Mouse (Mus musculus): ENCODE measurements at regions not wholly inside any gene's neighbourhood (a gene's known extent, or its start where the extent isn't known, plus 50 kb on each side); places are given as distances from the start of the nearest gene placed in this dataset.

DNA sequence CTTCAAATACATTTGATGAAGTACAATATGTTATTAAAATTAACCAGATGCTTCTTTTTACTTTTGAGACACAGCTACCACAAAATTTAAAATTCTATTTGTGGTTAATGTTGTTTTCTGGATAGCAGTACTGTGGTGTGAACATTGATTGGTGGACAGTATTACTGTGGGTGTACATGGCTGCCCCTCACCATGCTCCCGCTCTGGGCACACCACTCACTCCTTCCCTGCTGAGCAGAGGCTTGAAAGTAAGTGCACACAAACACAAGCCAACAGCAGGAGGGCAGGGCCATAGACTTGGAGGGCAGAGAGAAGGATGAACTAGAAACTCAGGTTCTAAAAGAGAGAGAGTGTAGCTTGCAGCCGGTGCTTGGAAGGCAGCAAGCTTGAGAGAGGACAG lies 182.1 kb downstream of the Ifng start:
- no peak for DNase-seq (ENCODE audit: low spot score in 2 of 2)

DNA sequence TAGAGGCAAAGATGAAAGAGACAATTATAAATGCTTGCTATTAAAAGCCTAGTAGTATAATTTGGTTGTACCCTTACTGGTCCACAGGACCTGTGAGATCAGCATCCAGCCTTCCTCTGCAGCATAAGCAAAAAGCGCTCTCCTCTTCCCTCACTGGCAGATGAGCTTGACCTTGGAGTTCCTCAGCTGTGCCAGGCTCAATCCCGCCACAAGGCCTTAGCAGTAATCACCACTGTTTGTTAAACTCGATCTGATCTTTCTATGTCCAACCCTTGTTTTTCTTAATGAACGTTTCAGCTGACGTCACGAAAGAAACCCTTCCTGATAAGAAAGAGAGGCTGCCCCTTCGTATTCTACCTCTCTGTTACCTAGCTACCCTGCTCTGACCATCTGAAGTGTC lies 183.5 kb downstream of the Ifng start:
- DNase-seq (ENCODE audit: low spot score in 2 of 2) = no peak

DNA sequence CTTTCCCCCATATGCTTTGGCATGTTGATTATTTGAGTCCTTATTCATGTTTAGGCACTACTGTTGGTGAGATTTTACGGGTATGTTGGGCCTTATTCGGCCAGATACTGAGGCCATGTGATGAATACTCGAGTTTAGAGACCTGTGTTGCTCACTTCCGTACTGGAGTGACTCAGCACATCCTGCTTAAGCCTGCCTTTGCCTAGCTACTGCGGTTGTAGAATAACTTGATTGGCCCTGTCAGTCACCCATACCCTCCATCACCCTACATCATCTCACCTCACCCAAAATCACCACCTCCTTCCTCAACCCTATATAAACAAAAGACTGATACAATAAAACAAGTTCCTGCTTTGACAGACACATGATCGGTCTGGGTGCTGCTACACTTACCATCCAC lies 187.2 kb downstream of the Ifng start:
- DNase-seq (ENCODE audit: low spot score in 2 of 2) = no peak

DNA sequence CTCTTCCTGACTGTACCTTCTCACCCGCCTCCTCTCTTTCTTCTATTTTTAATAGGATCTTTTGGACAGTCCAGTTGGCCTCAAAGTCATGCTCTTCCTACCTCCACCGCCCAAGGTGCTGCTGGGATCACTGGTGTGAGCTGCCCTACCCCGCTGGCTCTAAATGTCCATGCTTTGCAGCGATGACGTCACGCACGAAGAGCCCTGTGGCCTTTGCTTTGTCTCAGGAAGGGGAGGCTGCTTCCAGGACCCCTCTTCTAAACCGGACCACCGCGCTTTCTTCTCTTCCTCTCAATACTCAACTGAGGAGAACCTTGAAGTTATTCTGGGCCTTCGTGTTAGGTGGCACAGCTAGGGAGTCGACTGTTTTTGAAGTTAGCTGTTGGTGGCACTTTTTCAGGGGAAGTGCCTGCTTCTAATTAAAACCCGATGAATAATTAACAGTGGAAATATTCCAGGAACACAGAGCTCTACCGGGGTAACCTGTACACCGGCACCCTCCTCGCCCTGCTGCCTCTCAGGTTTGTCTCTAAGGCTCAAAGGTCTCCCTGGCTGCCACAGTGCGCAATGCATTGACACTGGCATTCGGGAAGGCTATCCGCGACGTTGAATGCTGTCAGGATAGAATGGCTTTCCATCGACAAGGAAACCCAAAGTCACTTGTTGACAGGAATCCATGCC lies 188.7 kb downstream of the Ifng start:
- no peak for DNase-seq (ENCODE audit: low spot score in 2 of 2)

DNA sequence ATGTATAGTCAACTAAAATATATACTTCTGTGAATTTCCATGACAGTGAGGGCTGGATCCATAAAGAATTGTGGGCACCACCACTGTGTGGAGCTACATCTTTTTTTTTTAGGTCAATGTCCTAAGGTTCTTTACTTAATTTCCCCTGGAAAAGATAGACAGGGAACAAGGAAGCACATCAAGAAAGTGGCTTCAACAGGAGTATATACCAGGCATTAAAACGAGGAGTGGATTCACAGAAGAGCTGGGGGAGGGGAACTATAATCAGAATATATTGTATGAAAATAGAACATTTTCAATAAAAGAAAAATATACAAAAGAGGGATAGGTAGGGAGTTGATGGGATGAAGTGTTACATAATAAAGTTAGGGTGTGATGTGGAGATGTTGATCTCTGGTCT lies 190.9 kb downstream of the Ifng start:
- DNase-seq (ENCODE audit: low spot score in 2 of 2) = no peak

DNA sequence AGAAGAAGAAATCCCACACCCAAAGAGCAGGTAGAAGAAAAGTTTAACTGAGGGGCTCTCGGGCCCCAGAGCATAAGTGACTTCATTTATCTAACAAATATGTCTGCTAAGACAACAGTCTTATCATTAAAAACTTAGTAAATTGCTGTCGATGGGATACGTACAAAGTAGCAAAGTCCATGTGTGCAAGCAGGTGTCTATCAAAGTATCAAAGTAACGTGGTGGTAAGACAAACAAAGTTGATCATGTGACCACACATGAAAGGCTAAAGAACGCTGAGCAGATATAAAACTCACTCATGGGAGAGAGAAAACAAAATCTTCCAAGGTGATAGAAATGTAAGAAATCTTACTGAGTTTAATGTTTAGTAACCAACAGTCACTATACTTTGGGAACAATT lies 191.3 kb downstream of the Ifng start:
- no peak for DNase-seq (ENCODE audit: low spot score in 2 of 2)

DNA sequence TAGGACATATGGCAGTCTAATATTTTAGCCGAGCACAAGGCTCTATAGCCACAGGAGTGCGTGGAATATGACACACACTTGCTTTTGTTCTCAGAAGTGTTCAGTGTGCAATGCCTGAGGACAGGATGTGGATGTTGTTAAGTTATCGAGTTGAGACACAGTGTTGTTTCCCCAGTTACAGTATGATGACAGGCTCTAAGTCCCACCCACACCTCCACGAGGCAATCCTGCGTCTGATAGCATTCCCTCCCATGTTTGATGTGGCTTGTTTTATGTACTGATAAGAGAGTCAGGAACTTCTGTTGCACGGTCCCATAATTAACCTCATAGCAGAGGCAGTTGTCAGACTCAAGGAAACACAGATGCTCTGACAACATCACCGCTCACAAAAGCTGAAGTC lies 192.6 kb downstream of the Ifng start:
- no peak for DNase-seq (ENCODE audit: low spot score in 2 of 2)

DNA sequence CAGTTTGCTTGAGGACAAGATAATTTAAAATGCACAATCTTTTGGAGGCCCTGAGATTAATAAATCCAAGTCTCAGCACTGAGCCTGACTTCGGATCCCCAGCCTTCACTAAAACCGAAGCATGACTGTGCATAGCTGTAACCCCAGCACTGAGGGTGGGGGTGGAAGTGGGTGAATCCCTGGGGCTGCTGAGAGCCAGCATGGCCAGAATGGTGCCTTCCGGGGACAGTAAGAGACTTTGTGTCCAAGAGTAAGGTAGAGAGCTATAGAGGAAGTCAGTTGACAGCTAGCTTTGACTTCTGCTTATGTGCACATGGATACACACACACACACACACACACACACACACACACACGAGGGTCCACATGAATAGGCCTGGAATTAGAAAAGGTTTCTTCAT lies 198.3 kb downstream of the Ifng start:
- no peak for DNase-seq (ENCODE audit: low spot score in 2 of 2)

DNA sequence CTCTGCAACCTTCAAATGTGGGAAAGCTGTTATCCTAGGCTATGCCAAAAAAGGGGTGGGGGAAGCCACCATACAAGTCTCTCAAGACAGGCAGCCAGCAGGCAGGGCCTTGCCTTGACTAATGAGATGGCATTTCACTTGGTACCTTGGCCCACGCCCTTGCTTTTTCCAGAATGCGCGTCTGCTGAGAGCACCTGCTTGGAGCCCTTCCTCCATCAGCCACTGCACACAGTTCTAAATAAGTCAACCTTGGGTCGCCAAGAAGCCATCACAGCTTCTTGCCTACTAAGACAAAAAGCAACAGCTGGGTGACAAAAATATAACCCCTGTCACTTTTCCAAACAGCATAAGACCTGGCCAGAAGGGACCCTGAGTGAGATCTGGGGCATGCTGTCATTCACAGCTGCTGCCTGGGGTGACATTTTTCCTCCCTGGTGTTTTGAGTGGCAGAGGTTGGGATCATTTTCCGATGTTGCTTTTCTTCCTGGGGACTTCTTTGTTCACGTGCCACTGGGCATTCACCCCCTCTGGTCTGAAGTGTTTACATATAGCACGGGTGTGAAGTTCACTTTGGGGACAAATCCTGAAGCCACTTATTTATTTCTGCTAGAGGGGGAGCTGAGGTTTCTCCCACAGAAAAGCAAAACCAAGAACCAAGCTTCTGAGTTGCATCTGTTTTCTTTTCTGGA lies 199.4 kb downstream of the Ifng start:
- DNase-seq (ENCODE audit: low spot score in 2 of 2) = no peak

DNA sequence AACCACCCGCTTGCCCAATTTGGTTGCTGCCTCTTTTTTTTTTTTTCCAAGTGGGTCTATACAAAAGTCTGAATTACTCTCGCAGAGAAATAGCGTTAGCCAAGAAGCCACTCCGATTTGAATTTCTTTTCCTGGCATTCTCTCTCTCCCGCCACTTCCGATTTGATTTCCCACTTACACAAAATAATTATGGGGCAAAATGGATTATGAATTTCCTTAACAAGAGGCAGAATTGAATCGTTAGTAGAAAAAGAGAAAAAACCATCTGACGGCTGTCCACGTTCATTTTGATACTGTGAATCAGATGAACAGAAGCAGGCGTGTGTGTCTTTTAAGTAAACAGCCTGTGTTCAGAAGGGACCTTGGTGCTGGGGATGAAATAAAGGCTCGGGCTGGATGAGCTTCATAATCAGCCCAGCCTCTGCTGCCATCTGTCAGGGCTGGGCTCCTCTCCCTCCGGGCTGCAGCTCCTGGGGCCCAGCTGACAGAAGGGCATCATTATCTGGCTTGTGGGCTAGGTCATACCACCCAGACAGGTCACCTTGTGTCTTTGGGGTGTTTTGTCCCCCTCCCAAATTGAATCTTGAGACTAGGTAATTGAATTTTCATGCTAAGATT lies 200.1 kb downstream of the Ifng start:
- no peak for DNase-seq (ENCODE audit: low spot score in 2 of 2)

DNA sequence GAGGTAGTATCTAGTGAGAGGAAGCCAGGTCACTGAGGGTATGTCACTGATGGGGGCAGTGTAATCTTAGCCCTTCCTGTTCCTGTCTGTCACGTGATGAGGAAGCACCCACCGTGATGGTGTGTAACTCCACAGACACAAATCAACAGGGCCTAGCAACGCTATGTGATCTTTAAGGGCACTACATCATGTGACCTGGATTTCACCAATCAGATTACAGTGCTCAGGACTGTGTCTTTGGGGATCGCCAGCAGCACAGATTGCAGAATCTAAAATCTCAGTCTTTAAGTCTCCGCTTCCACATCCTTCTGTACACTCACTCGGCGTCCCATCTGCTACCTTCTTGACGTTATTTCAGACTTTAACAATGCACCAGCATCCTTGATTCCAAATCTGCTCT lies 202.8 kb downstream of the Ifng start:
- DNase-seq (ENCODE audit: low spot score in 2 of 2) = no peak

DNA sequence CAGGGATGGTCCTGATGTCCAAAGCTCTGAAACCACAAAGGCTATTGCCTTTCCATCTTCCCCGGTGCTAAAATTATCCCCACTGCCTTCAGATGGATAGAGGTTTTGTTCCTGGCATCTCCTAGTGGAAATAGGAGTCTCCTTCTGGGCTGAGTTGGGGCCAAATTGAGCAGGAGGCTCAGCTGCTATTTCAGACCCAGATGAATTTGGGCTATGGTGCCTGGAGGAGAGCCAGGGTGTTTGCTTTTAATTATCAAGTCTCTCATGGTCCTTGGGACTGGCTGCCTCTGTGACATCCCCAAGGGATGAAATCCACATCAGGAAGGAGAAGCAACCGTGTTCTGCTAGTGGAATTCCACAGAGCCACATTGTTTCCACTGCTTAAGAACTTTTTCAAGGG lies 207.3 kb downstream of the Ifng start:
- no peak for DNase-seq (ENCODE audit: low spot score in 2 of 2)

DNA sequence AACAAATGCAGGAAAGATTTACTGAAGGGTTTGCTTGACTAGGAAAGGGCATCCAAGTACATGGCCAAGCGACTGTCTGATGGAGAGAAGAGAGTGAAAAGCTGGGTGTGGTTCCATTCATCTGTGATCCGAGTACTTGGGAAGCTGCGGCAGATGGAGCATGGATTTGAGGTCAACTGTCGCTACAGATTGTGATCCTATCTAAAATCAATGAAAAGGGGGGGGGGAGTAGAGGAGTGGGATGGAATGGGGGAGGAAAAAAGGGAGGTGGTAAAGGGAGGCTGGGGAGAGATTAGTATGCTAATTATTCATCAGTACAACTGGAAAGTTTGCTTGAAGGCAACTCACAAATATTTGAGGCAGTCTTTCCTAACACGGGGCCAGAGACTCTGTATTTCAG lies 213.4 kb downstream of the Dyrk2 start:
- no peak for DNase-seq (ENCODE audit: low spot score in 2 of 2)

DNA sequence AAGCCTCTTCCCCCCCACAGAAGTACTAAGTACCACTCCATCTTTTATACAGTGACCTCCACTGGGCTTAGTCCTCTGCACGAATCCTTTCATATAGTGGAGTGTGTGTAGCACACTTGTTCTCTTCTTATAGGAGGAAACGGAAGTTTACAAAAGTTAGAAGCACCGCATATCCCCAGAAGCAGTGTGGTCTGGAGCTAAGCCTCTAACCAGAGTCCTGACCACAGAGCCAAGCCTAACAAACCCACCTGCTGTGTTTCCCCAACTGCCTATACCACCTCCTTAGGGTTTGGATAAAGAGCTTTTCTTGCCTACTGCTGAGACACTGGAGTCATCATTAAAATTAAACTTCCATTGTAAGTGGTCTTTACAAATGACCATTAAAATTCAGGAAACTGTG lies 204.0 kb downstream of the Dyrk2 start:
- DNase-seq (ENCODE audit: low spot score in 2 of 2) = no peak

DNA sequence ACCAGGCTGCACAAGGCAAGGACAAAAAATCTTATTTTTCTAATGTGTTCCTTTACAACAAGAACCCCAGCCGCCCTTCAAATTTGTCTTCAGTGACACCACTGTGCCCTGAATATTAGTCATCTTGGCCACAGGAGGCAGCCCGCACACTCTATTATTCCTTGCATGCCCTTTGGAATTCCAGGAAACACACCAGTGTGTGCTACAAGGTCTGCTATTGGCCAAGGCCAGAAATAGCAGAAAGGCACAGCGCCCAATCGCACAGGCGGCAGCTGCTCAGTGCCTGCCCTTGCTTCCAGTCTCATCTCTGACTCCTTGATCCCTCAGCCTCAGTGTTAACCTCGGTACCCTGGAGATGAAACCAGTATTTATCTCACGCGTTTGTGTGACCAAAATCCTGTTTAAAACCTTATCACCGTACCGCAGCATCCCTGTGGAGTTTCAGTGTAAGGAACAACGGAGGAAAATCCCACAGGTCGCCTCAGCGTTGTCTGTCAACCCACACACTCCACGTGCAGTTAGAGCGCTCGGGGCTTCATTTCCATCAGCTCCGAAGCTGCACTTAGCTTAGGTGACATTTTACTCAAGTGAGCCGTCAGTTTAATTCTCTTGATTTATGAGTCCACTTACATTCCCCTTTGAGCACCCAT lies 194.1 kb downstream of the Dyrk2 start:
- DNase-seq (ENCODE audit: low spot score in 2 of 2) = no peak

DNA sequence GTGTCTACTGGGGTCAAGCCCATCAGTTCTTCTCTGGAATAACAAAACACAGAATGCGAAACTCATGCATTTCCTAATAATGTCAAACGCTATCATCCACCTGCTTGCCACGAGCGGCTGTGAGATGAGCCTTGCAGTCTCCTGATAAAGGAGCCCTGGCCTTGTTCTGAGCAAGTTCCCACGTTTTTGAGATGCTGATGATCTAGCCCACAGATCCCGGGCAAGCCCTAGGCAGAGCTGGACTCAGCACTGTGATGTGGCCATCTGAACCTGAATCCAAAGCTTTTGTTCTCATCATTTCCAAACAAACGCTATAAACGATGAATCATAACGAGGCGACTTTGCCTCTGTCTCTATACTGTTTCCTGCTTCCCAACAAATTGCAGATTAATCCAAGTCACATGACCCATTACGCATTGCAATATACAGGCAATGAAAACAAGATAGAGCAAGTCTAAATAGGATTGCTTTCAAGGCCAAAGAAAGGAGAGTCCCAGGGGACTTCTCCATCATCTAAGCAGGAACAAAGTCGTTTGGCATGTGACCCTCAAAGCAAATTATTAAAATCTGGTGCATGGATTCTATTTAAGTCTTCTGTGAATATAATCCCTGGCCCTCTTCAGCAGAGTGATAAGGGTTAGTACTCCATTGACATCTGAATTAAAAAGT lies 191.1 kb downstream of the Dyrk2 start:
- DNase-seq (ENCODE audit: low spot score in 2 of 2) = no peak

DNA sequence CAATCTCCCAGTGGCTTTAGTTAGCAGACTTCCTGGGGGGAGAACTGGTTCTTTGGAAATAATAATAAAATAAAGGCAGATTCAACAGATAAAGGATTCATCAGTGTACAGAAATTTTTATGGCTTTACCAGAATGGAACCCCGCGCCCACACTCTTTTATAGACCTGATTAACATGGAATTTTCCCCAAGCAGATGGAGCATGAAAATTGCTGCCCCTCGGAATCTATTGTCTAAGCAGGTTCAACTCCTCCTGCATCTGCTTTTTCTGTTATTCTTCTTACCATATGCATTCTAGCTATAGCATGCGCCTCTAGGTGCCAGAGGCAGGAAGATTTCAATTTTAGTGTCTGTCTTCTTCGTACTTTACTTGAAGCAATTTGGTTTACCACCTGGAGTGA lies 190.5 kb downstream of the Dyrk2 start:
- DNase-seq (ENCODE audit: low spot score in 2 of 2) = no peak

DNA sequence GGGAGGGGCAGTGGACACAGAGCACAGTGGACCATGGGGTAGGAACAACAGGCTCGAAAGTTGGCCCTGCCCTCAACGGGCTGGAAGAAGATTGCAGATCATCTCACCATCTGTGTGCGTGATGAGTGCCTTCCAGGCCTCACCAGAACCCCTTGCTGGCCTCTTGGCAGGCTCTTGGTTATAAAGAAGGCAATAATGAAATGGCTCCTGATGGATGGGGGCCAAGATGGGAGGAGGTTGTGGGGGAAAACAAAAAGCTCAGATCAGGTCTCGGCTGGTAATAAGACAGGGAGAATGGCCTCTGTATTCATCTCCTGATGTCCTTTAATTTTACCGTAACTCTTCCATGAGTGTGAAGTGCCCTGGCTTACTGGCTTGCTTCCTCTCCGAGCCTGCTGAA lies 189.1 kb downstream of the Dyrk2 start:
- DNase-seq (ENCODE audit: low spot score in 2 of 2) = no peak

DNA sequence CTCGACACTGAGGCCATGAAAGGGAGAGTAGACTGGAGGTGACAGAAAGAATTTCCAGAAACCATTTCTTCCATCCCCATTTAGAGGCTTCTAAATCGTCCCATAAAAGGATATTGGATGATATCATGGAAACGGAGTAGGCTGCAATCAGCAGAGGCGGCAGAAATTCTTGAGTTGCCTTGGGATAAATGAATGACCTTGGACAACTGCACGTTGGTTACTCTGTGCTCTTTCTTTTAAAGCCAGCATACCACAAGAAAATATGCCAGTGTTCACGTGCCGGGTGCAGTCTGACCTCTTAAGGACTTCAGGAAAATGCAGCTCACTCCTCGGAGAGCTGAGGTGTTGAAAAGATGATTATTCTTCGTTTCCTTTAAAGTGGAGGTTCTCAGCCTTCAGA lies 186.7 kb downstream of the Dyrk2 start:
- no peak for DNase-seq (ENCODE audit: low spot score in 2 of 2)

DNA sequence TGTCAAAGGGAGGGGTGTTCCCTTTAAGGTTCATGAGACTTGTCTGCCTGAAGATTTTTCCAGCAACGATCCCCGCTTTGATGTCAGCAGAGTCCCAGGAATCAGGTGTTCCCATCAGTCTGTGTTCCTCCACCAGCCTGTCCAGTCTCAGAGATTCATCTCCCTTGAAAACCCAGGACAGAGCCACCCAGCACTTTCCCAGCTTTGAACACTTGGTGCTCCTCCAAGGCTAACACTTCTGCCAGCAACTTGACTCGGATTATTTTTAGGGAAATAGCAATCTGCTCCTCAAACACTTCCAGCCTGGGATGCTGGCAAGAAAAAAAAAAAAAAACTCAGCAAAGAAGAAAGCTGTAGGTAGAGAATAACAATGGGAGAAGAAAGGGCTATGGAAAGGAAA lies 170.7 kb downstream of the Dyrk2 start:
- DNase-seq (ENCODE audit: low spot score in 2 of 2) = no peak

DNA sequence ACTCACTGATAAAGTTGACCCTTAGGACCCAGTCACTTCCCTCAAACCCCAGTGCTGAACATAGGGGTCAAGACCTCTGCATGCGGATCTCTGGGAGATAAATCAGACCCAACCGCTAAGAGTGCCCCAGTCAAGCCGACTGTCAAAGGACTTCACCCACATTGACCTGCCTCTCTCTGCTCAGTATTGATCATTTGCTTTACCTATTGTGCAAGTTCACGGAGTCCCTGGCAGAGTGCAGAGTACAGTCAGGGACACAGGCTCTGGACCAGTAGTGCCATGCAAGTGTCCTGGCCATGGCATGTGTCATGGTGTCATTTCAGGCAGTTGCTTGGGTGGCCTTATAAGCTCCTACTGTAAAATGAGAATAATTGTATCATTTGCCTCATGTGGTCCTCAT lies 169.9 kb downstream of the Dyrk2 start:
- no peak for DNase-seq (ENCODE audit: low spot score in 2 of 2)

DNA sequence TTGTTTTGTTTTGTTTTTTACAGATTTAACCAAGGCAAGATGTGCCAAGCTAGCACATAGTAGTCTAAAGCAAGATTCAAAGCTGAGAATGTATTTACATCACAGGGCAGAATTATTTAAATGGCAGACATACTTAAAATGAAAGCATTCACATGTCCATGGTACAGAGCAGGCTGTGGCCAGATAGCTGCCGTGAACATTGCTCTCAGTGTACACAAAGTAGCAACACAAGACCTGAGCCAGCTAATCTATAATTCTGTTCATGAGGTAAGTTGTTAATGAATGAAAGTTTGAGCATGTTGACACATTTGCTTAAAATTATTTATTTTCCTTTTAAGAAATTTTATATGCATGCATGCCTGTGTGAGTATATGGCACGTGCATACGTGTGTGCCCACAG lies 164.0 kb downstream of the Dyrk2 start:
- DNase-seq (ENCODE audit: low spot score in 2 of 2) = no peak

Measured in frontal cortex, postnatal 14 days (tissue).